Mouse (Mus musculus) cerebellum, adult 9-11 months (tissue): ENCODE measurements around the gene Dohh.

ENCODE experiments used
- DNase-seq: peaks from one replicate; pipeline ENCODE4 v3.0.0; 2022

The Dohh gene

DNA sequence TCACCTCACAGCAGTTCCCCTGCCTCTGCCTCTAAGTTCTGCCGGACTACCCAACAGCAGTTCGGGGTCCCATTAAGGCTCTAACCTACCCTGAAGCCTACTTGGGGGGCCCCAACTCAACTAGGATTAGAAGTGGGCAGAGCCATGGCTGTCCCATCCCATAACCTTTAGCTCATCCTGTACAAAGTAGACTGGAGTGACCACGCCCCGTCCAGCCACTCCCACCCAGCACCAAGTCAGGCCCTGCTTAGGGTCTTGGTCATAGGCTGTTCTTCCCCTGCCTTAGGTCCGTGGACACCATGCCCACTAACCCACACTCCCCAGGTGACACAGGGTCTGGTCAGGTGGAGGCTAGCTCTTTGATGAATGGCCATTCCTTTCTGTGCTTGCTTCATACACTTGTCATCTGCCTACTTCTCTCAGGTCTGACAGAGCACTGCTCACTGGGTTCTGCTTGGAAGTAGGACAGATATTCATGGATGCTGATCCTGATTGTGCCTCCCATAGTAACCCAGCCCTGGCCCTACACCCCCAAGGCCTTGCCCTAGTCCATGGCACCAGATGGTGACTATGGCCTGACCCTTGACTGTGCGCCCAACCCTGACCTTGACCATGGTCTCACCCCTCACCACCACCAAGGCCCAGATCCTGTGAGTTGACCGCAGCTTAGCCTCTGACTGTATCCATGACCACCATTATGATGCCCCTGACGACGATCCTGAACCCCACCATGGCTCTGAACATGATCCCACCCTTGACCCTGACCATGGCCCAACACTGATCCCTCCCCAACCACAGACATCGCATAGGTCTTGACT is 35.1 kb downstream of the Dohh start:
- DNase-seq: peak; percentile 54

DNA sequence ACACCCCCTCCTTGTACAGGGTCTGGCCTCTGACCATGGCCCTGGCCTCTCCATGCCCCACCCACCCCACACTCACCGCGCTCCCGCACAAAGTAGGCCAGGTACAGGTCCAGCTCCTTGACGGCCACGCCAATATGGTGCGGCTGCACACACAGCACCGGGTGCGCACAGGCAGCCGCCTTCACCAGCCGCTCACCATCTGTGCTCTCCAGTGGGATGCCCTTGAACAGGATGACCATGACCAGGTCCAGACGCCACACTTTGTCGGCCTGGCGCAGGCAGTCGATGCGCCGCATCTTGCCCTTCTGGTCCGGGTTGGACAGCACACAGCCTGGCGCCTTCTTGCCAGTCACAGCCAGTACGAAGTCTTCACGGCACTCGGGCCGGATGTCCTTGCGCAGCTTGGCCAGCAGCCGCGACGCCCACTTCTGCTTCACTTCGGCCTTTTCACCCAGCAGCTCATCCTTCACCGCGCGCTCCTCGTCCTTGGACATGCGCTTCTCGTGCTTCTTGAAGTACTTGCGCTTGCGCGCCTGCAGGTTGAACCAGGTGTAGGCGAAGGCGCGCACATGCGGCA is 36.1 kb downstream of the Dohh start:
- DNase-seq: peak; percentile 80

DNA sequence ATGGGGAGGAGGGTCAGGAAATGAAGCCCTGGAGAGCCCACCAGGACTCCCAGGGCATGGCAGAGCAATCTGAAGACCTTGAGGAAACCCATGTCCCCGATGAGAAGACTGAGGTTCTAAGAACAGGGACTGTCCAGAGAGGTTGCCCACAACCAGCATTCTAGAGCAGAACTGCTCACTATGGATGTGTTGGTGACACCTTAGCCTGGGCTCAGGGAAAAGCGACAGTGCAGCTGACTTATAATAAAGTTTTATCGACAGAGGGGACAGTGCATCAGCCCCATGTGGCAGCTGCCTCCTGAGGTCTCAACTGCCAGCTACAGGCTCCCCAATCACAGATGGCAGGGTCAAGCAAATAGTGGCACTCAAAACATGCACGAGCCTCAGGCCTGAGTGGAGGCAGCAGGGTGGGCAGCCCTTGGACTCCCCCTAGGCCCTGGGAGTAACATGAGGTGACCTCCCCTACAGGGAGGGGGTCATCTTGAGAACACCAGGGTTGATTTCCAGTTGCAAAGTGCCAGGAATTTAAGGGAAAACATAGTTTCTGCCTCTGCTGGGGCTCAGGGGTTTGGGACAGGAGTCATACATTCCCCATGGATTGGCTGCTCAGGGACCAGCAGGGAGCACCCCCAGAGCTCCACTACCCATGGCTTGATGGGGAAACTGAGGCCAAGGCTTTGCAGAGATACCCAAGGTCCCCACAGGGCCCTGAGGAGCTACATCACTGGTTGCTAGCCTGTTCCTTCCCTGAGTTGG is 37.0 kb downstream of the Dohh start:
- peak; percentile 57 for DNase-seq

DNA sequence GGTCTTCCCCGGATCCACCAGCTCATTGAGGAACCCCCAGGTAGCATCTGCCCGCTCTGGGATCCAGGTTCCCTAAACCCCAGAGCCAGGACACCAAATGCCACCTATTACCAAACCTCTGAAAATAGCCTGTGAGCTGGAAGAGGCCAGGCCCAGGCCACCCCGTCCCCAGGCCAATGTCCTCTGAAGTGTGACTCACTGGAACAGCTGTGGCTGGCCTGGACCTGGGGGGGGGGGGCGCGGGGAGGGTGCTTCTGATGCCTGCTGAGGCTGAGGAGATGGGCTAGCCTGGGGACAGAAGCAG is 37.5 kb downstream of the Dohh start:
- DNase-seq: no peak

DNA sequence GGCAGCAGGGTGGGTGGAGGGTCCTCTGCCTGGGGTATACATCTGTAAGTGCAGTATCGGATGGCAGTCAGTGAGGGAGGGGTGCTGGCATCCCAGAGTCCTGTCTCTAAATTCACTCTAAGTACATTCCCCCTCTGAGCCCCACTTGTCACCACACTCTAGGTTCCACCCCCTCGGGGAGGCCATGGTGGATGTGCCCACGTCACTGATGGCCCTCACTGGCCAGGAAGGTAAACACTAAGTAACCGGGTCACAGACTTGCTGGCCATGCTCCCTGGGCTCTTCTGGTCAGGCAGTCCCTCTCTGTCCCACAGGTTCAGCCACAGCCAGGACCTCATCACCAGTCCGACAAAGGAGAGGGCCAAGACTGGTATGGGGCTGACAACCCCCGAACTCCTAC is 38.0 kb downstream of the Dohh start:
- DNase-seq: peak; percentile 69

DNA sequence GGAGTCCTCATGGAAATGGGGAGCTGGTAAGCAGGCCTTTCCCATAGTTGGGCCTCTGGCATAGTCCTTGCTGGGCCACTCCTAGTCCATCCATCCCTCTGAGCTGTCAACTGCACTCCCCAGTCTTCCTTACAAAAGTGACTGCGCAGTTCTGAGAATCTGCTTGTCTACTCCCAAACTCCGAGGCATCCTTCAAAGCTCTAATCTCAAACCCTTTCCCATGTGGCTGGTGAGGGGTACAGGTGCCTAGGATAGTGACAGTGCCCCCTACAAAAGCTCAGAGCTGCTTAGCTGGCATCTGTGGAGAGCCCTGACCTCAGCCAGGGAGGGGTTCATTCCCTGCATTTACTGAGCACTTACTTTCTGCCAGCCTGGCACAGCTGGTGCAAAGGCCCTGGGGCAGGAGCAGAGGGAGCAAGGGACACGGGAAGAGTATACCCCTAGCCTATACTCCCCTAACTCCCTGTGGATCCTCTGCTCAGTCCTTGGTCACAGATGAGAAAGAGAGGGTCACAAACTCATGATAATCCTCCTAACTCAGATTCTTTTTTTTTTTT is 38.5 kb downstream of the Dohh start:
- peak; percentile 49 for DNase-seq

DNA sequence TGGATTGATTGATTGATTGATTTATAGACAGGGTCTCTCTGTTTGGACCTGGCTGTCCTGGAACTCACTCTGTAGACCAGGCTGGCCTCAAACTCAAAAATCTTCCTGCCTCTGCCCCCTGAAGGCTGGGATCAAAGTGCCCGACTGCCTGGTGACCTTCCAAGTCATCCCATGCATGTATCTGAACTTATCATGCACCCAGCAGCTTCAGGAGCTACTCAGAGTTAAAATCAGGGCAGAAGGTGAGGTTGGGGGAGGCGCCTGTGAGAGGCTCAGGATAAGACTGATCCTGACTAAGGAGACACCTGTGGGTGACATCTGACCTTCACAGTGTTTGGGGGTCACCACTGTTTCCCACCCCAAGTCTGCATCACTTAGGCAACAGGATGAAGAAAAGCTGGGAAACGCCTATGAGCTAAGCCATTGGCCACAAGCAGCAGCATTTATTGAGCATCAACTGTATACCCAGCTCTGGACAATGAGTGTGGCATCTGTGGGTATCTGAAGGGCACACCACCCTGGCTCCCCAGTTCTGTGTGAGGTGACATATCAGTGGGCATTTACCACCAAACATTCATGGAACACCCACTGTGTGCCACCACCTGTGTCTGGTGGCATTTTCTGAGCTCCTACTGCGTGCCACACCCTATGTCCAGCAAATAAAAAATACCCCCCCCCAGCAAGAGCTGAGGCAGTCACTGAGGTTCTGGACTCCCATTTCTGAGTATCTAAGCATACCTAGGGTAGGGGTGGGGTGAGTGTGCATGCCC is 39.4 kb downstream of the Dohh start:
- DNase-seq: peak; percentile 60

DNA sequence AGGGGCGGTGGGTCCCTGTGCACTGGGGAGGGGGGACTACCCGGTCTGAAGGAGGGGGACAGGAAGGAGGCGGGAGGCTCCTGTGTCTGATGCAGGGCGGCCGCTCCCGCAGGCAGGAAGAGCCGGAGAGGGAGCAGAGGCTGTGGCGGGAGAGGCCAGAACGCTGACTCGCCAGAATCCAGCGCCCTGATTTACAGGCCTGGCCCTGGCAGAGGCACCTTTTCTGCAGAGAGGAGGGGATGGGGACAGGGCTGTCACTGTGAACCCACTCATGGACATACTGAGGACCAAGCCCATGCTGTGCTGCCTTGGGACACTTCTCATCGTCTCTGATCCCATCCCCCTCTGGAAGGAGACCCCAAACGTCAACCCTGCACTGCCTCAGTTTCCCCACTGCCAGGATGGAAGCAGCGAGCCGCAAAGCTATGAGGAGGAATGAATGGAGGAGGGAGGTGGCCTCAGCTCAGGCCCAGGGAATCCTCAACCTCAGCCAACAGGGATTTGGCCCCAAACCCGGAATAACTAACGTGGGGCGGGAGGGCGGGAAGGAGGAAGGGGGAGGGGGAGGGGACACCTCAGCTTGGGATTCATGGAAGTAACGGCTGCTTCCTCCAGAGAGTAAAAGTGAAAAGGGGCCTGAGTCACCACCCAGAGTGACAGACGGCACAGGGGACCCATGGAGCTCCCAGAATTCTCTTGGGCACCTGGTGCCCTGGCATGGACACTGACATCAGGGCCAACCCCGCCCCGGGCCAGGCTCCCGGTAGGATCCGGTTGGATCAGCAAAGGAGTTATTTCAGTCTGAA is 40.2 kb downstream of the Dohh start:
- DNase-seq: peak; percentile 93

DNA sequence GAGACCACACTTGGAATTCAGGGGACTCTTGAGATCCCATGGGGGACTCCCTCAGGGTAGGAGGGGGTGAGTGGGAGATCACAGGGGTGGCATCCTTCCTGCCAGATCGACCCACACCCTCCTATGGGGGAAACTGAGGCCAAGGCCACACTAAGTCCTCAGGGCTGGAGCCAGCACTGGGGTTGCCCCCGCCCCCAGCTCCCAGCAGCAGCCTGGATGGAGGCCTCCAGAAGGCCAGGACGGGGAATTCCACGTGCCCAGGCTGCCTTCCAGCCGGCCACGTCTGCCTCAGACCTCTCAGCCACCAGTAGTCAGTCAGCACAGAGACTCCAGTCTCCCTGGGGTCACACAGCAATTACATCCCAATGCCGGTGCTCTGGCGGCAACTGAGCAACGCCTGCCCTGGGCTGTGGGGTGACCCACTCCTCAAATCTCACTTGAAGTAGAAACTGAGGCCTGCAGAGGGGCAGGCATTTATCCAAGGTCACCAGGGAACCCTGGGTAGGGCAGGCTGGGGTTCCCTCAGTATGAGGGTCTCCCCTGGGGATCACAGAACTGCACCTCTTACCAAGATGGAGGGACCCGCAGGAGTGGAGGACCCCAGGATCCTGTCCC is 41.1 kb downstream of the Dohh start:
- peak; percentile 84 for DNase-seq

DNA sequence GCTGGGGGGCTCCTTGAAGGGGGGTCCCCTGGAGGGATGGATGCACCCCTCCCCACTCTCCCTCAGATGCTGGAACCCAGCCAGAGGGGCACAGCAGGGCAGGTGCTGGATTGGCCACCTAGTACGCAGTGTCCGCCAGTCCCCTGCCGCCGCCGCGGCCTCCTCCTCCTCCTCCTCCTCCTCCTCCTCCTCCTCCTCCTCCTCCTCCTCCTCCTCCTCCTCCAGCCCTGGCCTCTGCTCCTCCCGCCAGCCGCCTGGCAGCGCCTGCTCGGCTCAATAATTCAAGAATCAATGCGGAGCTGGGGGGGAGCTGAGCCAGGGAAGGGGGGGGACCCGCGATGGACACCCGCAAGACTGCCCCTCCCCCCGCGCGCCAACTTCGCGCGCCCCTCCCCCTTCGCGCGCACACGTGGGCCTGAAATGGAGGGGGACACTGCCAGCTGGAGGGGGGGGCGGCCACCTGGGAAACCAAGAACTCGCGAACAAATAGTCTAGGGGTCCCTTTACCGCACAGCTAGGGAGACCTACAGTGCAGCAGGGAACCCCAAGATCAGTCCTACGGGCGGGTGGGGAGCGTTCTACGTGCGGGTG is 41.9 kb downstream of the Dohh start:
- DNase-seq: peak; percentile 75

DNA sequence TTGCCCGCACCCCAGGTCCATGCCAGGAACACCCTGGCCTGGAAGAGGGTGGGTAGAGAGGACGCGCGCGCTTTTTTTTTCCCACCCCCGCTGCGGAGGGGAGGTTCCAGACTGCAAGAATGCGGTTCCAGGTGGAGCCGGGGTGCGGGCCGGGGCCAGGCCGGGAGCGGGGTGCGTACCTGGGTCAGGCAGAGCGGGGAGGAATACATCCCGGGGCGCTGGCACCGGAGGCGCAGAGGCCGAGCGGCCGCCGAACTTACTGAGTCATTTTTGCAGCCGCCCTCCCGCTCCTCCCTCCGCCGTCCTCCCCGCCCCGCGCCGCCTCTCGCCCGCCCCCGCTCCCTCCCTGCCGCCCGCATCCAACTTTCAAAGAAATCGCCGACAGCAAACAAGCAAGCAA is 42.7 kb downstream of the Dohh start:
- peak; percentile 83 for DNase-seq

DNA sequence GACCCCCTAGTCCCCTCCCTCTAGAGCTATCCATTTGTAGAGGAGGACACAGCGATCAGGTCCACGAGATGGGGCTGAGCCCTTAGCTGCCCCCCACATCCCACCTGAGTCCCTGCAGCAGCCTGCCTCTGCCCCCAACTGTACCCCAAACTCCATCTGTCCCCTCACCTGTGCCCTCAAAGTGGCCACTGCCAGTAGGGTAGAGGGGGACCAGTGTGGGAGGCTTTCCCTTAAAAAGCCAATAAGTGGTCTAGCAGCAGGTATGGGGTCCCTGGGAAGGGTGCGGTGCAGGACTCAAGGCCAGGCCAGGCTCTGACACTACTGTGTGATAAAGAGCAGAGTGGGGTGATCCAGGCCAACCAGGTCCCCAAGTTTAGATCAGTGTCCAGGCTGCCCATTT is 43.1 kb downstream of the Dohh start:
- DNase-seq: peak; percentile 66

DNA sequence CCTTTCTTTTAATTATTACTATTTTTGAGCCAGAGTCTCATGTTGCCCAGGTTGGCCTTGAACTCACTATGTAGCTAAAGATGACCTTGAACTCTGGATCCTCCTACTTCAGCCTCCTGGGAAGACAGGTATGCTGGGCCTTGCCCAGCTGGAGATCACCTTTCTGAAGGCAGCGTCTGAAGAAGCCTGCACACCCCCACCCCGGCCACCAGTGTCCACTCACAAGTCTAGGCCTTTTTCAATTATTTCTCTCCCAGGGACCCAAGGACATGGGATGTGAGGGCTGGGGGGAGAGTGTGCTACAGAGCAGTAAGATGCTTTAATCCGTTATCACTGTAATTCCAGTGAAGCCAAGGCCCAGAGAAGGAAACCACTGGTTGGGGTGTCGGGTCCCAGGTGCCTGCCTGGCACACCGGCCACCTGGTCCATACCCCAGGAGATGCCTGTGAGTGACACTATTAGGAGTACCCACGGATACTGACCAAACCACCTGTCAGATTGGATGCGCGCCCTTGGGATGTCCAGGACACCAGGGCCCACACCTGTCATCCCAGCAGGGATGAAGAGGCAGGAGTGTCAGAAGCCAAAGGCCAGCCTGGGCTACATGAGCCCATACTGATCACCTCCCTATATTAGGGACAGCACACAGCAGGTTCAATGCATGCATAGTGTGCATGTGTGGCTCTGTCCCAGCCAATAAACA is 43.7 kb downstream of the Dohh start:
- DNase-seq: peak; percentile 87

DNA sequence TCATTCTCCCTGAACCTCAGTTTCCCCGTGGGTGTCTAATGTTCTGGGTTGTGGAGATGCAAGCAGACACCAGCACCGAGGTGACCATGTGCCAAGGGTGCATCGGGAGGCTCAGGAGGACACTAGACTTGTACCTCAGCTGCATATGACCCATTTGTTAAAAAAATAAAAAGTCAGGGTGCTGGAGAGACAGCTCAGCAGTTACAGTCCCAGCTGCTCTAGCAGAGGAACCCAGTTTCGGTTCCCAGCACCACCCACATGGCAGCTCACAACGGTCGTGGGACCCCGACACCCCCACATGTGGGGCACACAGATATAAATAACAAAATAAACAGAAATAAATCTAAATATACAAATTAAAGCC is 44.3 kb downstream of the Dohh start:
- DNase-seq: no peak

DNA sequence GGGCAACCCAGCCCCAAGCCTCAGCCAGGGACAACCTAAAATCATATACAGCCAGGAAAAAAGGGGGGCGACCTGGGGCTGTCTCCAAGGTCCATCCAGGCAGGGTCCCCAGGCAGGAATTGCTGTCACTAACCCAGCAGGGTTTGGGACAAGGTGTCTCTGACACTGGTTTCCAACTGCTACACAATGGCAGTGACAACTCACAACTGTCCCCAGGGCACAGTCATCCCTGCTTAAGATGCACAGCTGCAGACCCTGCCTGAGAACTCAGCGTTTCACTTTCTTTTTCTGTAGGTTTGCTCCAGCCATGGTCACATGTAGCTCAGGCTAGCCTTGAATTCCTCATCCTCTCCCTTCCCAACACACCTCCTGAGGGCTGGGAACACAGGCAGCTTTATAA is 44.9 kb downstream of the Dohh start:
- DNase-seq: peak; percentile 69

DNA sequence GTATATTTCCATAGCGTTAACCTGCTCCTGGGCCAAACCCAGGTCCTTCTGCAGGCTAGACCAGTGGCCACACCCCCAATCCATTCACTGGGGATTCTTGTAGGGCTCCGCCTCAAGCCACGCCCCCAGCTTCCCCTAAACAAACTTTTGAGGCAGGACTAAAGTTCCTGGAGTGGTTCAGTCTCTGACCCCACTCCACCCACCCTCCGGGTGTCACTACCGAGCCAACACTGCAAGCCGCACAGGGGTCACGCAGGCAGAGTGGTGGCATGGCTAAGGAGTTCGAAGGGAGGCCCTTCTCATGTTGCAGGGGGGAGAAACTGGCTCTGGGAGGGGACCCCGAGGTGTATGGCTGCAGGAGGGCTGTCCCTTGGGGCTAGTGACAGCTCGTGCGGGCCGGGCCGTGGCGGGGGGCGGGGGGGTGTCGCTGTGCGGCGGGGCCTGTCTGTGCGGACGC is 45.4 kb downstream of the Dohh start:
- DNase-seq: peak; percentile 88

DNA sequence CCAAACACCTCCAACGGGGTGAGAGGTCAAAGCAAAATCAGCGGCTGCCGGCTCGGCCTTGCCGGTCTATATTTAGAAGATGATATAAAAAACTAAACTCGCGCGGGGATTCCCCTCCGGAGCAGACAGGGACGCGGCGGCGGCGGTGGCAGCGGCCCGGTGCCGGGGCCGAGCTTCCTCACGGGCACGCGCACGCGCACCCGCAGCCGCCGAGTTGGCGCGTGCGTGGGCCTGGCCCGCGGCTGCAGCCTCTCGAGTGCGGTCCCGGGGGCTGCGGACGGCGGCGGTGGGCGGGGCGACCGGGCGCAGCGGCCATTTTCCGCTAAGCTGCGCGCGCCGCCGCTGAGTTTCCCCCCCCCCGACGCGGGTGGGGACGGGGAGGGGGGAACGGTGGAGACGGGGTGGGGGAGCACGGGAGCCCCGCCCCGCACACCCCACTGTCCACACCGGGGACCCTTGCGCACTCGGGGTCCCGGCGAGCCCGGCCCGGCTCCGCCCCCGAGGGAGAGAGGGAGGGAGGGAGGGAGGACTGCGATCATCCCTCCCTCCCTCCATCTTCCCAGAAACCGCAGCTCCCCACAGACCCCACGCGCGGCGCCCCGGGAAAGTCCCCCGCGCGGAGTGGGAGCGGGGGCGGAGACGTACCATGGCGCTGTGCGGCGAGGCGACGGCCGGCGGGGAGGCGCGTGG is 46.1 kb downstream of the Dohh start:
- peak; percentile 91 for DNase-seq

DNA sequence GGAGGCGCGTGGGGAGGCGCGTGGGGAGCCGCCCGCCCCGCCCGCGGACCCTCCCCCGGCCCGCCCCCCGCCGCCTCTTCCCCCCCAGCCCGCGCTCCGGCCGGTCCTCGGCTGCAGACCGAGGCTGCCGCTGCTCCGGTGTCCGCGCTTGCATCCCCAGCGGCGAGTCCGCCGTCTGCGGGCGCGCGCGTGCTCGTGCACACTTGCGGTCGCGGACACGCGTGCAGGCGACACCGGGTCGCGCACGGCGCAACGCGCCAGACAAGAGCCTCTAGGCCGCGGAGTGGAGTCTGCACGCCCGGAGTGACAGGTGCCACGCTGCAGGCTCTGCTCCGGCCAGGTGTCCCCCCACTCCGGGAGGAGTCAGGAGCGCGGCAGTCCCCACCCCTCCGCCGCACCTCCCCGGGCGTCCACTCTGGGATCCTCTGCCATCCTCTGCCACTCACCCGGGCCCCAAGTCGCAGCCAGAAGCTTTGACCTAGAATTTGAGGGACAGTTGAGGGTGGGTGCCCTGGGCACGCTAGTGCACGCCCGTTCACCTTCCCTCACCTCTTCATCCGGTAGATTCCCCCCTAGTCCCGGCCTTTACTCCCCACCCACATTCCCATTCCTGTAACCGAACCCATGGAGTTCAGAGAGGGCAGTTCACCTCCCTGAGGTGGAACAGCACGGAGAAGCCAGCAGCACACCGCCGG is 46.8 kb downstream of the Dohh start:
- peak; percentile 94 for DNase-seq

DNA sequence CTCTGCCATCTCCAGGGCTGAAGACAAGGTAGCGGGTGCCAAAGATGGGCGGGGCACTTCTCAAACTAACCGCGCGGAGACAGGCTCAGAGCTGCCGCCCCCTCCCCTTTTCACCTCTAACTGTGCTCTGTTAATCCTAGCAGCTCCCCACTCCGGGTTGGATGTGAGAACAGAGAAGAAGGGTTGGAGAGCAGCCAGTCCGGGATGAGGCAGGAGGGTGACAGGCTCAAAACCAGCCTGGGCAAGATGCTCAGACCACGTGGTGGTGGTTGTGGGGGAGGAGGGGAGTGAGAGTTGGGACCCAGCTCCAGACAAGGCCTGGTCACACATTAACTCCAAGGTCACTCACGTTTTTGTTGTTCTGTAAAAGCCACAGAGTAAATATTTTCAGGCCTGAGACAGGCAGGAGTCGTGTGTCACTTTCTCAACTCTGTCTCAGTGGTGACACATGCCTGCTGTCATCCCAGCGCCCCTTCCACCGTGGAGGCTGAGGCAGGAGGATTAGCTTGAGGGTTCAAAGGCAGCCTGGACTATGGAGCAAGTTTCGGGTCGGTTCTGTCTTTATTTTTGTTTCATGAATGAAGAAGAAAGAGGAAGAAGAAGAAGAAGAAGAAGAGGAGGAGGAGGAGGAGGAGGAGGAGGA is 47.4 kb downstream of the Dohh start:
- DNase-seq: peak; percentile 87
